ENCODE assay signal across 28 mouse cellular contexts in the genomic region with DNA sequence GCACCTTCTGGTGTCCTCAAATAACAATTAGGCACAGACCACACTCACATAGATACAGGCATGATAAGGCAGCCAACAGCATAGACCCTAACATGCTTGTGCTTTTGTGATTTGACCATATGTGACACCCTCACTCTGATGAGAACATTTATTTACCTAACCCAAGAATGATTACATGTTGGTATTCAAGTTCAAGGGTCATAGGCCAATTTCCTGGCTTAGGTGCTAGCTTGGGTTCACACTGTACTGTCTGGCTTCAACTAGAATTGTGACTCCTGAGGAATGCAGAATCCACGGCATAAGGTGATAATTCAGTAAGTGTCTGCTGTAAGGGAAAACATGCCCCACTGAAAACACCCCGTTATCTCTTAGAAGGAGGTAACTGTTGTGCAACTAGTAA.
"Had no signal": no experiment of that assay in that cellular context is flagged by ENCODE, and none has a peak within 500 bp of the region (broad histone marks: within the 10 kb centered on the region; RNA-seq: fewer than 3 reads in every experiment).

No protein-coding gene starts in this region.

- H3K9ac ChIP-seq: embryonic facial prominence, embryonic 12.5 days; embryonic facial prominence, embryonic 13.5 days; embryonic facial prominence, embryonic 15.5 days; forebrain, embryonic 12.5 days; forebrain, embryonic 13.5 days; forebrain, embryonic 15.5 days; forebrain, postnatal 0 days had no signal

- H3K36me3 ChIP-seq: embryonic facial prominence, embryonic 10.5 days; embryonic facial prominence, embryonic 12.5 days; embryonic facial prominence, embryonic 13.5 days; embryonic facial prominence, embryonic 15.5 days; forebrain, embryonic 10.5 days; forebrain, embryonic 12.5 days; forebrain, embryonic 15.5 days had no signal

- ATAC-seq: forebrain, embryonic 13.5 days; forebrain, embryonic 14.5 days; forebrain, embryonic 15.5 days; forebrain, embryonic 16.5 days; forebrain, postnatal 0 days had no signal

- DNase-seq: cerebellum, adult 2 months; cerebellum, adult 8-10 months; cerebellum, adult 9-10 months; cerebellum, adult 9-11 months; cerebellum, postnatal 10 days; cerebellum, postnatal 14 days; cerebellum, postnatal 25 days; cerebellum, postnatal 36 days; embryo, embryonic 11 days; forebrain, postnatal 0 days; gastrocnemius, adult 2 months; gastrocnemius, postnatal 10 days; gastrocnemius, postnatal 14 days; gastrocnemius, postnatal 25 days; gastrocnemius, postnatal 36 days; heart, adult 11 months; heart, adult 18-20 months had no signal

- H3K27ac ChIP-seq: embryonic facial prominence, embryonic 10.5 days; embryonic facial prominence, embryonic 12.5 days; embryonic facial prominence, embryonic 13.5 days; embryonic facial prominence, embryonic 15.5 days; forebrain, embryonic 10.5 days; forebrain, embryonic 12.5 days; forebrain, embryonic 13.5 days; forebrain, embryonic 15.5 days; gastrocnemius, adult 2 months had no signal

- H3K4me3 ChIP-seq: embryonic facial prominence, embryonic 10.5 days; embryonic facial prominence, embryonic 12.5 days; embryonic facial prominence, embryonic 13.5 days; embryonic facial prominence, embryonic 15.5 days; erythroblast, embryonic 14.5 days; forebrain, embryonic 10.5 days; forebrain, embryonic 12.5 days; forebrain, embryonic 13.5 days; forebrain, embryonic 15.5 days; gastrocnemius, adult 2 months had no signal

- H3K27me3 ChIP-seq: embryonic facial prominence, embryonic 12.5 days; embryonic facial prominence, embryonic 13.5 days; embryonic facial prominence, embryonic 15.5 days; forebrain, embryonic 12.5 days; forebrain, embryonic 13.5 days; forebrain, embryonic 15.5 days had no signal

- H3K4me2 ChIP-seq: embryonic facial prominence, embryonic 12.5 days; embryonic facial prominence, embryonic 13.5 days; embryonic facial prominence, embryonic 15.5 days; forebrain, embryonic 12.5 days; forebrain, embryonic 13.5 days; forebrain, embryonic 15.5 days had no signal

- H3K9me3 ChIP-seq: embryonic facial prominence, embryonic 10.5 days; embryonic facial prominence, embryonic 12.5 days; embryonic facial prominence, embryonic 13.5 days; embryonic facial prominence, embryonic 15.5 days; forebrain, embryonic 10.5 days; forebrain, embryonic 12.5 days; forebrain, embryonic 13.5 days; forebrain, embryonic 15.5 days had no signal

- H3K4me1 ChIP-seq: embryonic facial prominence, embryonic 10.5 days; embryonic facial prominence, embryonic 12.5 days; embryonic facial prominence, embryonic 13.5 days; embryonic facial prominence, embryonic 15.5 days; forebrain, embryonic 10.5 days; forebrain, embryonic 12.5 days; forebrain, embryonic 13.5 days; forebrain, embryonic 15.5 days had no signal
